Mouse (Mus musculus): ENCODE measurements around the gene Lipc.
A peak's percentile ranks its signal among the peaks of the same experiment; 100 is the strongest.

The Lipc gene

DNA sequence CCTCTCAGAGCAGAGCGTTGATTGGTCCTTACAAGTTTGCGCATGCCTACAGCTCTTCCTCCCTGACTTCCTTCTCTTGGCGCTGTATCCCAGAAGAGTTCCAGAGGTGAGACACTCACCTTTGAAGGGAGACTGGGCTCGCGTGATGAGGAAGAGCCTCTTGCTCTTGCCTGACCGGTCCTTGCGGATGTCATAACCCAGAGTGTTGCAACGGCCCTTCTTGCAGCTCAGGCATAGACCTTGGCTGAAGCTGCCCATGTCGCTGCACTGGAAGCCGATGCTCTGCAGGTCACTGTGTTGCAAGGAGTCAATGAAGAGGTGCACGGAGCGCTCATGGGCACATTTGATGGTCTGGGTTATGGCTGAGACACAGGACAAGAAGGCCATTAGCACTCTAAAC is 139.5 kb downstream of the Lipc start:
- no peak for DNase-seq

DNA sequence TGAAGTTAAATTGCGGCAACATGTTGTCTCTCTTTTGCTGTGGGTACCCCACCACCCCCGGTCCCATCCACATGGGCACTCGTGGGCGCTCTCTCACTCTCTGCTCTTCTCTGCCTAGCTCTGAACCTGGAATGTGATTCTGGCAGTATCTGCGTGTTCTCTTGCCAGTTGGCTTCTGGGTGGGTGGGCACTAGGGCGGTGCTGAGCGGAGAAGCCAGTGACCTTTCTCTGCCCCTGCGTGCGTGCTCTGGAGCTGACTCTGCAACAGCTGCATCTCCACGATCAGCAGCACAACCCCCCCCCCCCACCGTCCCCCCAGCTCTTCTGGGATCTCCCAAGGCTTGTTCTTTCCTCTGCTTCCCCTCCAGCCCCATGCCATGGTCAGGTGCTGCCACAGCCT is 144.3 kb downstream of the Lipc start:
- no peak for DNase-seq

DNA sequence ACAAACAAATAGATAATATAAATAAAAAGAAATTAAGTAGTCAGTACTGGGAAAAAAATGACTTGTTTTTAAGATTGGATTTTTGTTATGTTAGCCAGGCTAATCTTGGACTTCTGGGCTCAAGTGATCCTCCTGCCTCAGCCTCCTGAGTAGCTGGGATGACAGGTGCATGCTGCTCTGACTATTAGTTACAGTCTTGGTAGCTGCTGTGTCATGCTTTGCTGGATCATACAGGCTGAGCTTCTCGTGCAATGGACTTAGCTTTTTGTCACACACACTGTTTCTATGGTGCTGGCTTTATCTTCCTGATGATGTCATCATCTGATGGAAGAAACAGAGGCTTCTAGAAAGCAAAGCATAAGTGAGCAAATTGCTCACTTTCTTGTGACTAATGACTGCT is 146.0 kb downstream of the Lipc start:
- no peak for DNase-seq

DNA sequence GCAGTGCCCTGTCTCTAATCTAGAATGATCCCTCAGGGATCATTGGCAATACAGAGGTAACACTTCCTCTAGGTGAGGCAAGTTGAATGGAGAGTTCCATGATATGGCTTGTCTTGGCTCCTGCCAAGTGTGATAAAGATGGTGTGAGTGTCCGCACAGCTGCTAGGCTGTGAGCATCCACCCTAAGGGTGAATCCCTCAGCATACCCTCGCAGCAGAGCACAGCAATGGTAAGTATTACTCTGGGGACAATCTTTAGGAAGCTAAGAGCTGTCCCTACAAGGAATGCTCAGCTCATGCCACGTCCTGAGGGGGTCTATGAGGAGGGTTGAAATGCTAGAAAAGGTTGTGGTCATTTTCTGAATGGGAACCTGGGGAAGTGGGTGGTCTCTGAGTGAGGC is 149.2 kb downstream of the Lipc start:
- no peak for DNase-seq

DNA sequence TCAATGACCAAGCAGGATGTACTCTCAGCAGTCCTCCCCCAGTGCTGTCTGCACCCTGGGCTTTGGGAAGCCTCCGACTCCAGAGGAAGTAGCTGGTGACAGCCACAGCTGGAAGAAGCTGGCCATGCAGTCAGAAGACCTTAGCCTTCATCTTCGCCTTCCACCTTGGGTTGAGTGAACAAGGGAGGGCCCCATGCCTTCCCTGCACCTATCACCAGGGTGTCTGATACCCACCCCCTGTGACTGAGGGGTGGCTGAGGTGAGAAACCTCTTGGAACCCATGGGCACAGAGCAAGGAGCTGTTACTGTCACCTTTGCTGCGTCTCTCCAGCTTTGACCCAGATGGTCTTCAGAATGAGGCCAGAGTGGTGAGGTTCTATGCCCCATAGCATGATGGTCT is 150.3 kb downstream of the Lipc start:
- DNase-seq, result no peak

DNA sequence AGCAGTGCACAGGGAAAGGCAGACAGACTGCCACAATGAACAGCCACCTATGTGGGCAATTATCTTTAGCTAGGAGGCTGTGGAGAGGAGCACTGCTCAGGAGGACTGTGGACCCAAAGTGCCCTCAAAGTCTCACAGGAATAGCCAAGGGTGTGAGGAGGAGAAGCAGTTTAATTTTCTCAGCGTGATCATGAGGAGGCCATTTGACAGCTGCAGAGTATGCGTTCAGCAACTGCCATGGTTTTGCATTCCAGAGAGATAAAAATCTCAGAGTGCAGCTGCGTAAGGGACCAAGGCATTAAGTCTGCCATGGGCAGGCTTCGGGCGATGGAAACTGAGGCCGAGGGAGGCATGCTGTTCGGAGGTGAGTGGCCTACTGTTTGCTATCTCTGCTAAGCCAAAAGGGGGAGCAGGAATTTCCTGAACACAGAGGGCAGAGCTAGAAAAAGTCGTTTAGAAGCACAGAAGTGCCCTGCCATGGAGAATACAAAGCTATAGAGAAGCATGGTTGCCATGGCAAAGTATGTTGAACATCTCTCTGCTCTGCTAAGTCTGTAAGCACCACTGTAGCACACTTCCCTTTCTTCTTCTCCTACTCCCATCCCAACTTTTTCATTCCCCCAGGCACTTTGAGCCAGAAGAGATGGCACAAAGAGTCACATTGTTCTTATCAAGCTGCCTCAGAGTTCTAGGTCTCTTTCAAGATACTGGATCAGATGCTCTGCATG is 151.3 kb downstream of the Lipc start:
- no peak for DNase-seq

DNA sequence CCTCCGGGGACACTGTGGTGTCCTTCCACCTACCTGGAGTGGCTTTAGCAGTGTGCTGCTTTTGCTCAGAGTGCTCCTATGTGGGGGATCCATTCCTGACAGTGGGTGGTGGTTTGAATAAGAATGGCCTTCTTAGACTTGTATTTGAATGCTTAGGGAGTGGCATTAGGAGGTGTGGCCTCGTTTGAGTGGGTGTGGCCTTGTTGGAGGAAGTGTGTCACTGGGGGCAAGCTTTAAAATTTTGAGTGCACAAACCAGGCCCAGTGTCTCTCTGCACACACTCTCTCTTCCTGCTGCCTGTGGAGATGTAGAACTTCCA is 156.6 kb downstream of the Lipc start:
- DNase-seq, result no peak

DNA sequence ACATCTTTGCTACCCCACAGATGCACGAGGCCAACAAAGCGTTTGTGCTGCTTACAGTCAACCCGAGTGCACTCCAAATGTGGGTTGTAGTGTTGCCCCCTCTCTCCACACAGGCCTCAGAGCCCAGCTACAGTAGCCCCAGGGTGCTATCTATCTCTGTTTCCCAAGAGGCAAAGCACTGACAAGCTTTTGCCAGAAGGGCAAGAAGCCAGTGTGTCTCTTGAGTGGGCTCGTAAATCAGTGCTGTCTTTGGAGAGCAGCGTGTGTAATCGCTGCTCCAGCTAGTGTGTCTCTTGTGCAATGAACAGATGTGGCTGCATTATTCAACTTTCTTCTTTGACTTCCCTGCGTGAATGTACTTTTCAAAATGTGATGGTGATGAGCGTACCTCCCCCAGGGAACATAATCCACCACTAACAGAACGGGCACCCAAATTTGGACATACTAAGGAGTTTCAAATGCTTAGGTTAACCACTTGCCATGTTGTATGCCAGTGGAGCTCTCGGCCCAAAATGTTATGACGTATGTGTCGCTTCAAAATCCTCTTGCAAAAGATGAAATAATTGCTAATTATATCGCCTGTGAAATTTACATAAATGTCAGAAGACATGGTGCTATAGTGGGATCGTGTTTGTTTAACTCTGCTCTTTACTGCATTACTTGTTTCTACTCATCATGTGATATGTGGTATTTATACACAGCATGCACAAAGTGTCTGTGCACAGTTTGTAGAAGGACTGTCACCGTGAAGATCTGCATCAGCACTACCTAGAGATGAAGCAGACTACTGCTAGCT is 157.2 kb downstream of the Lipc start:
- no peak for DNase-seq

DNA sequence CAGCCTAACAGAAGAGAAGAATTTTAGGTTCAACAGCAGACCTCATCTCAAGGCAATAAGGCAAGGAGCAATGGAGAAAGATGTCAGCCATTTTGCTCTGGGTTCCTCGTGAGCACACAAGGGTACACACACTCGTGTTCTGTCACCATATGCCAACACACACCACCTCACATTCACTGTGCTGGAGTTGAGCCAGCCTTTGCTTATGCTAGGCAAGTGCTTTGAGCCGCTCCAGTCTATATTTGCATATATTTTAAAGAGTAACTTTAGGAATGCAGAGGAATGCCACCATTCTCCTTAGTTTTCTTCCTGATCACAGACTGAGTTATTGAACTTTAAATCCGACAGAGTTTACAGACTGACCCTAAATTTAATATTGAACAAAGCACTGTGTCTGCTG is 161.4 kb downstream of the Lipc start:
- DNase-seq, result no peak

DNA sequence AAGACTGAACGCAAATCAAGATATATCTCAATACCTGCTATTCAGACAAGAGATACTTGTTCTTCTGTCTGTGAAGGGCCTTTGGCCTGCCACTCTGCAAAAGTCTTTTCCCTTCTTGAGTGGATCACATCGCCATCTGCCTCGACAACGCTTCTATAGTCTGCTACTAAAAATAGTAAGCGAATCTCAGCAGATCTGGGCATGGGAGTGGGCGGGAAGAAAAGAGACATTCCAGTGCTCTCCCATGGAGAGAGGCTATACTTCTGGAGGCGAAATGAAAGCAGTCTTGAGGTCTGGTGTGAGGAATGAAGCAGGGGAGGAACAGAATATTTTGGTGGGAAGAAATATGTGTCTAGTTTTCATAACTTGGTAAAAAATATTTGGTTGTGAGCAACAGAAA is 163.3 kb downstream of the Lipc start:
- DNase-seq, result no peak

DNA sequence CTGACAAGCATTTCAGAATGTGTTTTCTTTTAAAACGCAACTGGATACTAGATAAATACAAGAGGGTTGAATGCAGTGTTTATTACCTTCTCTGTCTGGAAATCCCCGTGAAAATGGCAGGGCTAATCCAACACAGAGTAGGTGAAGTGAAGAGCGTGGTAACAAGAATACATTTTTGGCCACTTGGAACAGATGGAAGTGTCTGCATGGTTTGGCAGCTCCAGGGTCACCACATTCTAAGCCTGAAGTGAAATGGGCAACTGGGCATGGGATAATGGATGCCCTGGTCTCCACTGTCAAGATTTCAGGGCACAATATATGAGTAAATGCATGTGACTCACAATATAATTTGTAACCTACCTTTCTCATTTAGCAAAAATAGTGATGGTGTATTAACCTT is 169.8 kb downstream of the Lipc start:
- peak; percentile 33 for DNase-seq

DNA sequence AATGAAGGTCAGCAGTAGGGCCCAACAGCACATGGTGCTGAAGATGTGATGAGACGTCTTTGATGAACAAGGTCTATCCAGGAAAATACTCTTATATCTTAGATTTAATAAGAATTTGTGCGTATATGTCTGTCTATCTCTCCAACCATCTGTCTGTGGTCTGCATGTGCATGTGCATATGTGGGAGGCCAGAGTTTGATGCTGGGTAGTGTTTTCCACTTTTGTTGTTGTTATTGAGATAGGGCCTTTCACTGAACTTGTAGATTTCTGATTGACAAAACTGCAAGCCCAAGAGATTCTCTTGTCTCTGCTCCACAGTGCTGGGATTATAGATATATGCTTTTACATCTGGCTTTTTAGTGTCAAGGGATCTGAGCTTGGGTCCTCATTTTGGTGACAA is 176.5 kb downstream of the Lipc start:
- no peak for DNase-seq

DNA sequence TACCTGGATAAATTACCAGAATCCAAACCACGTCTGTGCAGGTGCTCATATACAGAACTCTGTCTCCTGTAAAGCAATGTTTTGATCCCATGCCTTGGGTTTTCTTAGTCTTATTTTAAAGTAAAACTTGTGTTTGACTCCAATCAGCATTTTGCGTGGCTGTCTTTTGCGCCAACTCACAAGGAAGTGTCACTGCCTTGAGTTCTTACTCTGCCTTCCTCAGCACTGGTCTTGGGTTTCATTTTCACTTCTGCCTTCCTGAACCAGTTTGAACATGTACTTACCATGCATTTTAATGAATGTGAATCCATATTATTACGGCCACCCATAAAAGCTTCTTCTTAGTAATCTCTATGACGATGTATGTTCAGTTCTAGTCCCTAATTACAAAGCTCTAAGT is 191.1 kb downstream of the Lipc start:
- no peak for DNase-seq

DNA sequence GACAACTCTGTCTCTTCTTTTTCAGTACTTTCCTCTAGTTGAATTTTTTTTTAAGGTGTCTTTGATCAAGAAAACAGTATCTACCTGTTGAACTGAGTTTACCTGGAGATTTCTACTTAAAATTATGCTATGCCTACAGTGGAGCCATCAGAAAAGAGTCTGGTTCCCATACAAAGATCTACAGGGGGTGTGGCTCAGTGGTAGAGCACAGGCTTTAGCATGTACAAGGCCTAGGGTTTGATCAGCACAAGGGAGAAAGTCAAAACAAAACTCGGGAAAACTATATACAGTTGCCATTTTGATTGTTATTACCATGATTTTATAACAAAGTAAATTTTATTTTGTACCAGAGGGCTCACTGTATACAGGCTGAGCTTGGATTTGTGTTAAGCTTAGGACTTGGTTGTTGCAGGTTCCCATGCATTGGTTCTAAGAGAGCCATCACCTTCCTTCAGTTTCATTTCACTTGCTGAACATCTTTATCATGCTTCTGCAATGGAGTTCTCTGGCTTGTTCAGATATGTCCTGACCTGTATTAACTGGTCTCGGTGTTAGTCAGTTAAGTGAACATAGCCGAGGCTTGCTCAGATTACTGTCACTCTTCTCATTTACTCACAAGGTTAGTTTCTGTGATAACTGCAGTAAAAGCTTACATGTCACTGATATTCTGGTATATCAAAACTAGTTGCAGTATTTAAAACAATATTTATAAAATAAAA is 200.4 kb downstream of the Lipc start:
- no peak for DNase-seq

All from cerebellum, adult 11-12 months (tissue).